Mouse (Mus musculus): ENCODE measurements around the gene Lpcat3.

The Lpcat3 gene

GRCm38 (mm10) chr6:124738511-124739023 is 75.7 kb downstream of the Lpcat3 start, which contains the start of gene Ptpn6:
Gene Ptpn6 (minus strand): TSS chr6:124738714.
- DNase-seq (ENCODE audit: low read depth, low spot score), result no peak

GRCm38 (mm10) chr6:124739231-124739796 is 76.5 kb downstream of the Lpcat3 start:
- DNase-seq (ENCODE audit: low read depth, low spot score), result no peak

DNA sequence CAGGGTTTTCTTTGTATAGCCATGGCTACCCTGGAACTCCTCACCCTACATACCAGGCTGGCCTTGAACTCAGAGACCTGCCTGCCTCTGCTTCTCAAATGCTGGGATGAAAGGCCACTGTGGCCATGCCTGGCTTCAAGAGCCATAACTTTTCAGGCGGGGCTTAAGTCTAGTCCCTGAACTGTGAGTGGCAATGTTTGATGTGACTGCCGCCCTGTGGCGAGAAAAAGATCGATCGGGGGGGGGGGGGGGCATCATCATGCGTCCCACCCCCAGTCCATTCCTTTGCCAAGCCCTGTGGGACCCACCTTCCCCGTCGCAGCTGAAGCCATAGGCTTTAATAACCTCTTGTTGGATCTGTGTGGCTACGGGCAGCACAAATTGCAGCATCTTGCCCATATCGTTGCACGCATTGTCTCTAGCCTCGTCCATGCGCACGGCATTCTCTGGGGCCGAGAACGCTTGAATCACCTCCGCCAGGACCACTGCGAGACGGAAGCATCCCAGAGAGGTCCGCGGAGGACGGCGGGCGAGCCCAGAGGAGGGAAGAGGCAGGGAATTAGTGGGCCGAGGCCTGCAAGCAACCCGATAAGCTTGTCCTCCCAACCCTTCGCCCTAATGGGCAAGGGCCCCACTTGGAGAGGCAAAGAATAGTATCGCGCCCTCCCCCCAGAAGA is 77.5 kb downstream of the Lpcat3 start:
- peak; percentile 85 for DNase-seq (ENCODE audit: low read depth, low spot score)

GRCm38 (mm10) chr6:124740888-124741761 is 78.3 kb downstream of the Lpcat3 start, which contains the start of gene Grcc10:
Gene Grcc10 (minus strand): TSS chr6:124741374.
- DNase-seq (ENCODE audit: low read depth, low spot score), result peak; percentile 97

DNA sequence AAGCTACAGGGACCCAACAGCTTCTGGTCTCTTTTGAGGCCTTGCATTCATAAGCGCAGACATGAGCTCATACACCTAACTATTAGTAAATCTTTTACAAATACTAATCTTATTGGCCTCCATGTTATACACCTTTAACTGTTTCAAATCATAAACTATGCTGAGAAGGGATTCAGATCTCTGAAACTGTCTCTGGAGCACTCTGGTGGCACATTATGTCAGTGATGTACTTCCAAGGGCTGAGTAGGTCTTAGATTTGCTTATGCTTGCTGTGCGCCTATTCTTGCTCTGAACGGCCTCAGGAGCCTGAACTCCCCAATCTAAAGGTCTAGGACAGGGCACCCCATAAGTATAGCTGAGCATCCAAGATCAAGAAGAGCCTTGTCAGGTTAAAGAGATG is 79.0 kb downstream of the Lpcat3 start:
- DNase-seq (ENCODE audit: low read depth, low spot score), result no peak

DNA sequence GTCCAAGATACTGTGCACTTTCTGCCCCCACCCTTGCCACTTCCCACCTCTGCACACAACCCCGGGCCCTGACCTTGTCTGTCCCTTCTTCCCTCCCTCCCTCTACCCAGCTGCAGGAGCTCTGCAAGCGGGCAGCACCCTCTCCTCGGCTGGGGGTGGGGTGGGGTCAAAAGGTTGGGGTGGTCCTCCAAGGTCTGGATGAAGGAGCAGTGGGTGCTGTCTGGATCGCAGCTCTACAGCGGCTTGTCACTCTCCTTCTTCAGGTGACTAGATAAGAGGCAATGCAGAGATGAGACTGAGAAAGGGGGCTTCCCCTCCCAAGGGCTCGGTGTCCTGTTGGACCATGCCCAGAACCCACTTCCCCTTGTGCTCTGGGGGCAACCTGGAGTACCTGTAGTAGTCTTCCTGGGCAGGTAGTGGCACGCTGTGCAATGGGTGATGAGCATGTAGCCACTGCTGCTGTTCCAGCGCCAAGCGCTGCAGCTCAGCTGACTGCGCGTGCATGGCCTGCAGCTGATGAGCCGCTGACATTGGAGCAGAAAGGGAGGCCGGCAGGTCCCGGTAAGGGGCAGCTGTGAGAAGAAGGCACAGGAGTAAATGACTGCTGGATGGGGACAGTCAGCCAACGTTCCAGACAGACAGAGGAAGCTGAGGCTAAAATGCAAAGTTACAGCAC is 80.2 kb downstream of the Lpcat3 start:
- DNase-seq (ENCODE audit: low read depth, low spot score), result no peak

- no peak for DNase-seq (ENCODE audit: low read depth, low spot score)
Observed at GRCm38 (mm10) chr6:124743647-124744046, 80.8 kb downstream of the Lpcat3 start.

DNA sequence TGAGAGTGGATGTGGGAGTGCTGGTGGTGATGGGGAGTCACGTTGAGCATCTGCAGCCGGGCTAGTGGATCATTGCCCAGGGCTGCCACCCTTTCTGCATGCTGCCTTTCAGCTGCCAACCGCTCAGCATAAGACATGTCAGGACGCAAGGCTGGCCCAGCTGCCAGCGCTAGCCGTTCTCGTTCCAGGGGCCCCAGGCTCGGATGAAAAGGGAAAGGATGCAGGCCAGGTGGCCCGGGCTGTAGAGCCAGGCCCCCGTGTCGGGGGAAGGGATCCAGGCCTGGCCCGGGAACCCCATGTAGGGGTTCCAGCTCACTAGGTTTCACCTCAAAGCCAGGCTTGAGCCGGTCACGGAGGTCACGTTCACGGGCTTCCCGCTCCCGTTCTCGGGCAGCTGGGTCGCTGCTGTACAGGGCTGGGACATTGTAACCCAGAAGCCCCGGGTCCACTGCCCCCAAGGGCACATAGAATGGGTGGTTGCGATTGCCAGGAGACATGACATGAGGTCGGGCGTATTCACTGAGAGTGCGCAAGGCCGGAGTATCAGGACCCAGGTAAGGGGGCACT is 82.0 kb downstream of the Lpcat3 start:
- peak; percentile 65 for DNase-seq (ENCODE audit: low read depth, low spot score)

GRCm38 (mm10) chr6:124745490-124746295 is 82.9 kb downstream of the Lpcat3 start:
- DNase-seq (ENCODE audit: low read depth, low spot score), result peak; percentile 99

DNA sequence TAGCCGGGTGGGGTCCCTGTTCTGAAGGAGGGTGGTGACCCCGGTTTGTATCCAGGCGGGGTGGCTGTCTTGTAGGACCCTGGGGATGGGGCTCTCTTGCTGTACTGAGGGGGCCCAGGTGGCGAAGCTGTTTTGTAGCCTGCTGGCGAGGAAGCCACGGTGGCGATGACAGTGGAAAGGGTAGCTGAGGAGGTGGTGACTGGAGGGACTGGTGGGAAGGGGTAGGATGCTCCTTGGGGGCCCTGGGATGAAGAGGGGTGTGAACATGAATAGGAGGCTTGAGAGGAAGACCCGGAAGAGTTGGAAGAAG is 83.4 kb downstream of the Lpcat3 start:
- no peak for DNase-seq (ENCODE audit: low read depth, low spot score)

DNA sequence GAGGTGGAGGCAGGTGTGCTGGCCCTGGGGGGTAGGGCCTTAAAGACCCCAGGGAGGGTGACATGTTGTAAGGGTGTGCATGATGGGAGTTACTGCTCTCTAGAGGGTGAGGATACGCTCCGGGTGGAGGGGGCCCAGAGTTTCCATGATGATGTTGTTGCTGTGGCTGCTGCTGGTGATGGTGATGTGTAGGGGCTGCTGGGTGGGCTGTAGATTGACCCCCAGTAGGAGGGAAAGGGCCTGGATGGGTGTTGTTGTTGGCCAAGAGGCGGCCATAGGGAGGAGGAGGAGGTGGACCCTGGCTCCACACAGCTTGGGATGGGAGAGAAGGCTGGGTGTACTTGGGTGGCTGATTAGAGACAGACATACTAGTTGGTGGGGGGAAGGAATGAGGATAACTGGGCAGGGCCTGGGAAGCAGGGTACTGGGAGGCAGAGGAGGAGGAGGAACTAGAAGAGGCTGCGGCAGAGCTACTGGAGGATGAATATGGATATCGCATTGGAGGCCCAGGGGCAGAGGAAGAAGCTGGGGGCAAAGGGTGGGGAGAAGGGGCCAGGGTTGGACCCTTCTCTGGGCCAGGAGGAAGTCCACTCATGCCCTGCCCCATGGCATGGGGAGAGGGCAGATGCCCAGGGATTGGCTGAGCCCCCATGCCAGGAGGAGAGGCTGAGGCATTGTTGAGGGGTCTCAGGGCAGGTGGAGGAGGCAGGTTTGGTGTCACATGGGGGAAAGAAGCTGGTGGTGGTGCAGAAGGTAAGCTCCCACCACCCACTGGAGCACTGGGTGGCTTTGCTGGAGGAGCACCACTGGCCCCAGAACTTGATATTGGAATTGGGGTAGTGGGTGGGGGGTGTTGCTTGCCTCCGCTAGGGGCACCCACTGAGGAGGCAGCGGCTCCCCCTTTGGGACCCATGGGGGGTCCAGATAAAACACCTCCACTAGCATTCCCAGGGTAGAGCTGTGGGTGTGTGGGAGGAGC is 84.1 kb downstream of the Lpcat3 start:
- DNase-seq (ENCODE audit: low read depth, low spot score), result no peak

- DNase-seq (ENCODE audit: low read depth, low spot score), result no peak
Observed at GRCm38 (mm10) chr6:124750405-124750804, 87.6 kb downstream of the Lpcat3 start.

DNA sequence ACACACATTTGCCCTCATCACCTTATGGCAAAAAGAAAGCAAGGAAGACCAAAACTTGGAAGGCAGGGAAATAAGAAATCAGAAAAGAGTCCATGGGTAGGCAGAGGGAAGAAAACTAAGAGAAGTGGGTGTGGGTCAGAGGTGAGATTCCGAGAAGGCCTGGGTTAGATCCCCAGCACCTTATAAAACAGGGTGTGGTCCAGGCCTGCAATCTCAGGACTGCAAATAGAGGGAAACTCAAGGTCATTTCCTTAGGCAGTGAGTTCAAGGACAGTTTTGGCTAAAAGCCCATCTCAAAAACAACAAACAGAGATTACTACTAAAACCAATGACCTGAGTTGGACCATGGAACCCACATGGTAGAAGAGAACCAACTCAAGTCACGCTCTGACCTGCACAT is 91.0 kb downstream of the Lpcat3 start:
- DNase-seq (ENCODE audit: low read depth, low spot score), result no peak
